Mouse (Mus musculus): Measurements from ENCODE around the gene Mcl1.

Mcl1 gene

GRCm38 (mm10) chr3:95669309-95669665 lies 10.7 kb downstream of the Mcl1 start:
- CTCF ChIA-PET: interaction anchor here in 1 of 4 experiments (1.4 to 2.5 kb wide), 2 partner anchors 11 to 18 kb away, joined by 4 to 10 read pairs; no protein-coding TSS in a partner anchor
- POLR2A ChIA-PET: interaction anchor here (0.6 to 56.4 kb wide), 20 partner anchors 2 to 581 kb away, joined by 3 to 4534 read pairs (median 9); partner anchors contain the start of genes Ensa (in 3 of the 4), Mcl1 (in 3 of the 4), Adamtsl4 (in 2 of the 4) and Golph3l (in 1 of the 4)

GRCm38 (mm10) chr3:95670419-95670818 lies 11.8 kb downstream of the Mcl1 start:
- ChIA-PET POLR2A (interaction anchor here in 3 of 4 experiments (0.6 to 56.4 kb wide), 10 partner anchors 6 to 50 kb away, joined by 4 to 4534 read pairs (median 504); partner anchors contain the start of genes Mcl1 (in 3 of the 3), Adamtsl4 (in 2 of the 3) and Ensa (in 2 of the 3)), CTCF (interaction anchor here in 3 of 4 experiments (0.5 to 1.0 kb wide), 11 partner anchors 10 to 529 kb away, joined by 3 to 7 read pairs (median 3); no protein-coding TSS in a partner anchor)

GRCm38 (mm10) chr3:95671201-95671600 lies 12.6 kb downstream of the Mcl1 start:
- POLR2A ChIA-PET: interaction anchor here in 3 of 4 experiments (0.9 to 56.4 kb wide), 13 partner anchors 6 to 50 kb away, joined by 3 to 4534 read pairs (median 109); partner anchors contain the start of genes Mcl1 (in 3 of the 3), Adamtsl4 (in 2 of the 3) and Ensa (in 2 of the 3)
- CTCF ChIA-PET: interaction anchor here in 2 of 4 experiments (0.5 to 1.0 kb wide), 5 partner anchors 12 to 178 kb away, joined by 3 to 4 read pairs (median 4); no protein-coding TSS in a partner anchor

GRCm38 (mm10) chr3:95672461-95672860 lies 13.9 kb downstream of the Mcl1 start:
- POLR2A ChIA-PET: interaction anchor here (0.8 to 56.4 kb wide), 22 partner anchors 5 to 390 kb away, joined by 3 to 4534 read pairs (median 8); partner anchors contain the start of genes Ensa (in 3 of the 4), Mcl1 (in 3 of the 4), Adamtsl4 (in 2 of the 4) and Prune1 (in 1 of the 4)
- CTCF ChIA-PET: interaction anchor here in 3 of 4 experiments (0.6 to 5.5 kb wide), 4 partner anchors 19 to 193 kb away, joined by 3 to 60 read pairs (median 3); no protein-coding TSS in a partner anchor

DNA sequence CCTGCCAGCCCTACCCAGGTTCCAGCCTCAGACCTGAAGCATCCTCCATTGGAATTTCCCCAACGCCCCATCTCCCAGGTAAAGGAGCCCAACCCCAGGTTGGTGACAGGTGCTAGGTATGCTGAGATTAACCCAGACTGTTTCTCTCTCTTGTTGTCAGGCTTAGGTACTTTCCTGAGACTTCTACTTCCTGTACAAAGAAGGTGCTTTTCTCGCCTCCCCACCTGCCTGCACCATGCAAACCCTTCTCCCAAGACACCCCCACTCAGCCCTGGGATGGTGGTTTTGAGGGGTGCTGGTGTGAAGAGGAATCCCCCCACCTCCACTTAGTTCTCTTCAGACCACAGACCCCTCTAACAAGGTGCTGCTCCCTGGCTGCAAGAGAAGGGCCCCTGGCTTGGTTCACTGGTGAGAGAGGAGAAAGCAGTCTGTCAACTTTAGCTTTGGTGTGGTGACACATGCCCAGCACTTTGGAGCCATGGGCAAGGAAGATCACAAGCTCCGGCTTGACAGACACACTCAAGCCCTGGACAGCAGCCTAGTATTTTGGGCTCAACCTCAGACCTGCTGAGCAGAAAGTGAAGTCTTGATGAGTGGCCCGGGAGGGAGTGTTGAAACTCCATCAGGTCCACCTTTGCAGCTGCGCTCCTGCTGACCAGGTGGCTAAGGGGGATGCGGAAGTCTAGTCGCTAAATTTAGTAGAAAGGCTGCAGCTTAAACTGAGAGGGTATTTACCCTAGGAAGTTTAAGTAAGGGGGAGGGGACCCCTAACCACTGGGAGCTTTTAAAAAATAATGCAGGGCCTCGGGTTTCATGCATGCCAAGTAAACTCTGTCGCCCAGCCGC lies 14.5 kb downstream of the Mcl1 start:
- ChIA-PET POLR2A (interaction anchor here (0.6 to 56.4 kb wide), 29 partner anchors 4 to 691 kb away, joined by 3 to 4534 read pairs (median 5); partner anchors contain the start of genes Ensa (in 3 of the 4), Mcl1 (in 3 of the 4), Adamtsl4 (in 2 of the 4) and Car14 (in 1 of the 4)), CTCF (interaction anchor here in 3 of 4 experiments (0.6 to 5.5 kb wide), 6 partner anchors 9 to 40 kb away, joined by 3 to 60 read pairs (median 5); no protein-coding TSS in a partner anchor)

GRCm38 (mm10) chr3:95673707-95674211 lies 15.2 kb downstream of the Mcl1 start:
- POLR2A ChIA-PET: interaction anchor here (0.6 to 56.4 kb wide), 48 partner anchors 3 to 691 kb away, joined by 3 to 4534 read pairs (median 4); partner anchors contain the start of genes Ensa (in 4 of the 4), Mcl1 (in 3 of the 4), Adamtsl4 (in 2 of the 4) and Golph3l (in 2 of the 4)
- CTCF ChIA-PET: interaction anchor here in 3 of 4 experiments (0.6 to 5.5 kb wide), 11 partner anchors 9 to 499 kb away, joined by 3 to 60 read pairs (median 4); no protein-coding TSS in a partner anchor

DNA sequence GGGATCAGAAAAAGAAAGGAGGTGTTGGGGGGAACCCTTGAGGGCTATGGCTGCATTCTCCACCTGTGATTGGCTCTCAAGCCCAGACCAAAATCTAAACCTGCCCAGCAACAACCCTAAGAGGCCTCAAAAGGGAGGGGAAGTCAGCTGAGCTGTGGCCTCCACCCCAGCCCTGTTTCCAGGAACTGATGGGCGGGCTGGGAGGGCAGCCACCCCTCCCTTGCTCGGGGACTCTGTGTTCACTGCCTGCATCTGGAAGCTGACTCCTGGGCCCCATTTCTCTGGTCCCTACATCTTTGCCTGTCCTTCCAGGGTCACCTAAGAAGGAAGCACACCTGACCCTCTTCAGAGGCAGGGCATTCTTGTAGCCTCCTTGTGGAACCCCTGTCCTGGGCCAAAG lies 15.6 kb downstream of the Mcl1 start:
- CTCF ChIA-PET: interaction anchor here (0.6 to 5.5 kb wide), 13 partner anchors 9 to 499 kb away, joined by 3 to 60 read pairs (median 4); partner anchors contain the start of gene Adamtsl4 (in 1 of the 4)

DNA sequence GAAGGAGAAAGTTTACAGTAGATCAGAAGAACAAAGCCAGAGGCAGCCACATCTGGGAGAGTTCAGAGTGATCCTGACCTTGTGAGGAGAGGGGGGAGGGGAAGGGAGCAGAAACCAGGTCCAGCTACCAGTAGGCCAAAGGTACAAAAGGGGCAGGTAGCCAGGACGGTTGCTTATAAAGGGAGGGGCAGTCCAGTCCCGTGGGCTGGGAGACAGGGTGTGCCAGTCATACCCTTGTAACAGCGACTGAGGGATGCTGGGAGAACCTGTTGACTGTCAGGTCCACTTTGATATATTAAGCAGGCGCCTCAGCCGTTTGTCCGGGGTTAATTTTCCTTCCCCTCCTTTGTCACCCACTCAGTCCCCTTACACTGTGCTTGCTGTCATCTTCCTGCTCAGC lies 16.2 kb downstream of the Mcl1 start:
- ChIA-PET POLR2A (interaction anchor here (0.6 to 56.4 kb wide), 76 partner anchors 2 to 1093 kb away, joined by 3 to 4534 read pairs (median 4); partner anchors contain the start of genes Ensa (in 4 of the 4), Mcl1 (in 3 of the 4), Adamtsl4 (in 2 of the 4) and Cers2 (in 2 of the 4)), CTCF (interaction anchor here (0.6 to 5.5 kb wide), 22 partner anchors 8 to 86 kb away, joined by 3 to 60 read pairs (median 7); partner anchors contain the start of genes Adamtsl4 (in 2 of the 4), Ensa (in 1 of the 4) and Golph3l (in 1 of the 4))

More for the DNA sequence above, 15.6 kb downstream of the Mcl1 start:
- POLR2A ChIA-PET: interaction anchor here (0.6 to 56.4 kb wide), 61 partner anchors 3 to 658 kb away, joined by 3 to 4534 read pairs (median 4); partner anchors contain the start of genes Ensa (in 4 of the 4), Mcl1 (in 3 of the 4), Adamtsl4 (in 2 of the 4) and Golph3l (in 2 of the 4)

- CTCF ChIA-PET: interaction anchor here (0.5 to 5.5 kb wide), 61 partner anchors 8 to 185 kb away, joined by 3 to 60 read pairs (median 4); partner anchors contain the start of genes Adamtsl4 (in 3 of the 4), Ensa (in 3 of the 4) and Golph3l (in 2 of the 4)
- POLR2A ChIA-PET: interaction anchor here (0.5 to 56.4 kb wide), 93 partner anchors 2 to 1094 kb away, joined by 3 to 4534 read pairs (median 4); partner anchors contain the start of genes Ensa (in 4 of the 4), Mcl1 (in 3 of the 4), Adamtsl4 (in 2 of the 4) and Gabpb2 (in 2 of the 4)
These were observed 16.9 kb downstream of the Mcl1 start for GRCm38 (mm10) chr3:95675301-95676092.

DNA sequence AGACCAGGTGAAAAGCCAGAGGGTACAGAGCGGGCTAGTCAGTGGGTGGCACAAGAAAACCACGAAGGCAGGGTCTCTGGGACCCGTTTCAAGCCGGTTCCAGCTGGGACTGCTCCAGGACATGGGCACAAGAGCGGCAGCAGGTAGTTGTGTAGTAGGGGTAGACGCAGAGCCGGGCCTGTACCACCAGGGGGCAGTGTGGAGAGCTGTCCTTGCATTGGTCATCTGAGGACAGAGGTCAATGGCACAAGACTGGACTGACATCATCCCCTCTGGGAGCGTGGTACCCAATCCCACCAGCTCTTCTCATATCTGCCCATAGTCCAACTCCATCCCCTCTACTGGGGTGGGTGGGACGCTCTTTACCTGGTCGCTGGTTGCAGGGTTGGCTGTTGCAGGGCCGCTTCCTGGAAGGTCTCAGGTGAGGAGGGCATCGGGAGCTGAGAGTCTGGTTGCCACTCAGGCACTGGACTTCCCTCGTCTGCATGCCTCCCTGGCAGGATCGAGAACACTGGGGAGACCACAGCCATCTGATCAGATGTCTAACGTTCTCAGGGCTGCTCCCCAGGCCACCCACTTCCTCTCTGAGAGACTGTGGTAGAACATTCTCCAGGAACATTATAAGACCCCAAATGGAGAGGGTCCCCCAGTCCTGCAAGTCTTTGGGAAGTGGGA lies 18.3 kb downstream of the Mcl1 start:
- ChIA-PET POLR2A (interaction anchor here (0.5 to 56.4 kb wide), 41 partner anchors 0 to 661 kb away, joined by 3 to 4534 read pairs (median 7); partner anchors contain the start of genes Ensa (in 3 of the 4), Mcl1 (in 3 of the 4), Adamtsl4 (in 2 of the 4) and Golph3l (in 2 of the 4)), CTCF (interaction anchor here (0.5 to 5.5 kb wide), 55 partner anchors 9 to 395 kb away, joined by 3 to 60 read pairs (median 5); partner anchors contain the start of genes Adamtsl4 (in 3 of the 4), Ensa (in 3 of the 4), Golph3l (in 1 of the 4) and Prune1 (in 1 of the 4))

- CTCF ChIA-PET: interaction anchor here (0.5 to 5.5 kb wide), 38 partner anchors 8 to 396 kb away, joined by 3 to 60 read pairs (median 6); partner anchors contain the start of genes Ensa (in 3 of the 4), Adamtsl4 (in 2 of the 4), Golph3l (in 1 of the 4) and Prune1 (in 1 of the 4)
These were observed 19.0 kb downstream of the Mcl1 start for GRCm38 (mm10) chr3:95677420-95678090.

GRCm38 (mm10) chr3:95679551-95679950 lies 21.0 kb downstream of the Mcl1 start:
- ChIA-PET POLR2A (interaction anchor here in 3 of 4 experiments (0.6 to 56.4 kb wide), 7 partner anchors 10 to 1930 kb away, joined by 3 to 4534 read pairs (median 74); partner anchors contain the start of genes Mcl1 (in 3 of the 3) and Ensa (in 2 of the 3)), CTCF (interaction anchor here in 2 of 4 experiments (0.6 to 1.5 kb wide), 7 partner anchors 10 to 64 kb away, joined by 3 to 7 read pairs (median 3); no protein-coding TSS in a partner anchor)

More at GRCm38 (mm10) chr3:95677420-95678090, 19.0 kb downstream of the Mcl1 start:
- POLR2A ChIA-PET: interaction anchor here (0.6 to 56.4 kb wide), 25 partner anchors 1 to 662 kb away, joined by 3 to 4534 read pairs (median 20); partner anchors contain the start of genes Ensa (in 3 of the 4), Mcl1 (in 3 of the 4), Adamtsl4 (in 2 of the 4) and Golph3l (in 1 of the 4)

- CTCF ChIA-PET: interaction anchor here in 2 of 4 experiments (0.5 to 2.6 kb wide), 6 partner anchors 10 to 225 kb away, joined by 3 to 8 read pairs (median 4); no protein-coding TSS in a partner anchor
- POLR2A ChIA-PET: interaction anchor here in 3 of 4 experiments (0.5 to 56.4 kb wide), 12 partner anchors 19 to 494 kb away, joined by 3 to 4534 read pairs (median 4); partner anchors contain the start of genes Ensa (in 3 of the 3) and Mcl1 (in 3 of the 3)
These were observed 22.1 kb downstream of the Mcl1 start for GRCm38 (mm10) chr3:95680673-95681072.

- CTCF ChIA-PET: interaction anchor here in 3 of 4 experiments (0.5 to 2.6 kb wide), 6 partner anchors 8 to 238 kb away, joined by 3 to 11 read pairs (median 4); no protein-coding TSS in a partner anchor
These were observed 22.8 kb downstream of the Mcl1 start for GRCm38 (mm10) chr3:95681365-95681764.

More at GRCm38 (mm10) chr3:95681365-95681764, 22.8 kb downstream of the Mcl1 start:
- POLR2A ChIA-PET: interaction anchor here in 3 of 4 experiments (0.6 to 56.4 kb wide), 16 partner anchors 6 to 502 kb away, joined by 3 to 4534 read pairs (median 6); partner anchors contain the start of genes Ensa (in 3 of the 3) and Mcl1 (in 3 of the 3)

Data from embryonic stem cell, embryonic (primary cell).